Mouse (Mus musculus) layer of hippocampus, adult 18-20 months (tissue): ENCODE data around the gene Gopc. TPM values are rescaled to one million over a fixed set of nuclear protein-coding genes. Genes with fewer than 3 reads are reported as not detected.
A peak's percentile ranks its signal among the peaks of the same experiment; 100 is the strongest.
"Not testable (repeated sequence)": the region's sequence is repeated elsewhere in the genome, so short reads cannot be mapped to it uniquely, and the experiment has no call there.

ENCODE experiments used
- DNase-seq, 2 experiments: peaks; one replicate each; pipeline ENCODE4 v3.0.0; 2022; ENCODE audit warnings: low spot score in 2 of 2
- total RNA-seq, 2 experiments: library from RNA; stranded (reverse); gene quantifications; 2 replicates each; pipeline ENCODE4 v1.2.3; 2021

Gene Gopc
- total RNA-seq, 2 experiments from 2014 or later, result 35.4 to 36.5 TPM

GRCm38 (mm10) chr10:52388922-52389430 lies 7.1 kb upstream of the Gopc start, which contains the start of gene Nepn:
Gene Nepn (plus strand): TSS chr10:52388972.
- DNase-seq, result no peak

GRCm38 (mm10) chr10:52387192-52387591 lies 5.3 kb upstream of the Gopc start:
- DNase-seq, result no peak

- peak; percentile 20 to 72 for DNase-seq
Measured at GRCm38 (mm10) chr10:52384823-52385610, 3.1 kb upstream of the Gopc start.

GRCm38 (mm10) chr10:52383522-52383921 lies 1.6 kb upstream of the Gopc start:
- DNase-seq, result no peak

DNA sequence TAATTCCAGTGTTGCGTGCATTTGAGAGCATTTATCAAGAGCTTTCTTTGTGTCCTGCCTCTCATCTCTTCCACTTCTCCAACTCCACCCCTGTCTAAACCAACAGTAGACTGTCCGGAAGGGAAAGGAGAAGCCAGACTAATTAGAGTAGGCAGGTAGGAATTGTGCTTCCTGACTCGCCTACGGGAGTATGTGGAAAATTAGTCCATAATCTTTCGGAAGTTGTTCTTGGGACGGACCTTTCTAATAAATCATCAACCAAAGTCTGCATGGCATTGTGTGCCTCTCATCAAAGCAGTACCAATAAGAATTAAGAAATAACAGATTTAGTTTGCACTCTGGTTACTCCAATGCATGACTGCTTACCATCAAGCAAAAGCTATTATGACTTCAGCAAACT lies 1.1 kb upstream of the Gopc start:
- DNase-seq, result no peak

- DNase-seq, result peak; percentile 14 to 49
Measured at GRCm38 (mm10) chr10:52381321-52381801, 563 bp downstream of the Gopc start.

GRCm38 (mm10) chr10:52377813-52378212 lies 4.1 kb downstream of the Gopc start:
- DNase-seq, result no peak

- DNase-seq, result no peak
Measured at GRCm38 (mm10) chr10:52376422-52376821, 5.5 kb downstream of the Gopc start.

- no peak for DNase-seq
Measured at GRCm38 (mm10) chr10:52374651-52375050, 7.3 kb downstream of the Gopc start.

DNA sequence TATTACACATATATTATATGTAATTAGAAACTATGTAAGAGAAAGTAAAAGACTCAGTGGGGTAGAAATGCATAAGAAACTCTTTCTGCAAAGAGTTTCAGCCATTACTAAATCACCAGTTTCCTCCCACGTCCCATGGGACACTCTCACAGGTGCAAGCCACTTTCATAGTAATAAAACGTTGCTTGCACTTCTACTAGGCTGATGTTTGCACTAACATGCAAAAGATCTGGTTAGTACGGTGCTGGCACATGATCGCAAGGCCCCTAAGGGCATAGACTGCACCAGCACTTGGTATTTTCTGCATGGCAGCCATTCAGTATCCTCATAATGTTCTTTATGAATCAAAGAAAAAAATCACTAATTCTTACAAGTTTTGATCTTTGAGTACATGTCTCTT lies 8.1 kb downstream of the Gopc start:
- DNase-seq, result no peak

- no peak for DNase-seq
Measured at GRCm38 (mm10) chr10:52368376-52368775, 13.5 kb downstream of the Gopc start.

DNA sequence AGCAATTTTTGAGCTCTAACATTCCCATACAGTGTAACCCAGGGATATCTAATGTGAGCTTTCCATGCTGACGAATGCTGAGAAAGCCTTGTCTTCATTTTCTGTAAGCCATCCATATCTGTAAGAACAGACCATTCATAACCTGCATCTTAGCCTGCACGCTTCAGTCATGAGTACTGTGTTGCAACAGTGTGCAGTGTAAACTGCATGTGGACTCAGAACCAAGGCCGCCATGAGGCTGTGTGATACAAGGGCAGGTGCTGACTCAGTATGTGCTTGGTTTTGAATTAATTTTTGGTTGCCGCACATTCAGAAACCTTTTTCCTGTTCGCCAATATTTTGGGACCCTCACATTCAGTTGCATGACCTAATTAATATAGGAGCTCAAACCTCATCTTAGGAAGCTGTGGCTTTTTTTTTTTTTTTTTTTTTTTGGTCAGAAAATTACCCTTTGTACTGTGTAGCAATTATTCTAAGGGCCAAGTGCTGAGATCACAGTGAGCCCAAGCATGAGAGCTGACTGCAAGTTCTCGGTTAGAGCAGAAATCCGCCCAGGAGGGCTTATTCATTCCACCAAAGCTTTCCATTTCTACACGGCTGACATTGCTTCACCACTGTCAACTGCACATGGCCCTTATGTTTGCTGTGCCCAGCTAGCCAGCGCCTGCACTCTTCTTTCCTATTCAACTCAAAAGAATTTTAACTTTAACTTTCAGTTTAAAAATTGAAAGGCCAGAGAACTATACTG lies 20.9 kb downstream of the Gopc start:
- DNase-seq, result no peak

- no peak for DNase-seq
Measured at GRCm38 (mm10) chr10:52360241-52360735, 21.6 kb downstream of the Gopc start.

DNA sequence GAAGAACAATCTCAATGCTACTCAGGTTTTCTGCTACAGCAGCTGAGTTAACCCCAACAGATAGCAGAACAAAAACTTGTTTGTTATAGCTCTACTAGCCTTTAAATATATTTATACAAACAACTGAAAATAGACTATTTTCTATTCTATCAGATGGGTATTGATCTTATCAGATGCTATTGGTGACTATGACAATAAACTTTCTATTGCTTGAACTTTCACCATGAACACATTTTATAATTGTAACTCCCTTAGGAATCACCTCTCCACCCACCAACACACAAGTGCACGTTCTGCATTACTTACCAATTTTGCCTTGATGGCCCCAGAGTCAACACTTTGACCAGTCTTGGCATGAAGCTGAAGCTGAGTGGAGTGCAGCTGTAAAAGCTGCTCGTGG lies 23.5 kb downstream of the Gopc start, which contains the start of gene Gm26741:
Gm26741 (plus strand) TSS at position 301 of the 400 bp plus-strand sequence.
- no peak for DNase-seq

DNA sequence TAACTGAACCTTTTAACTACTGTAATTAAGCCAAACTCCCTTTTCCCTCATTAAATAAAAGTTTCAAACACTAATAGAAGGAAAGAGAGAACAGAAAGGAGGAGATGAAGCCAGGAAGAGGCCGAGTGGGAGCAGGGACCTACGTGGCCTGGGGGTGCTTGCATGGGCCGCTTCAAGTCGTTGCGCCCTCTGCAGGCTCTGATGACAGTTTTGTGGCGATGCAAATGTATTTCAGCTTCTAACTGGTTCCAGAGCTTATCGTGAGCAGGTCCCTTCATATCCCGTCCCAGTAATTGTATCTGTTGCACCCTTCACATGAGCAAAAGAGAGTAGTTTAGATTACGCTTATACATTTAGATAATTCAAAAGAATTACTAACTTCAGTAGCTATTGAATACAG lies 28.7 kb downstream of the Gopc start:
- DNase-seq, result no peak

DNA sequence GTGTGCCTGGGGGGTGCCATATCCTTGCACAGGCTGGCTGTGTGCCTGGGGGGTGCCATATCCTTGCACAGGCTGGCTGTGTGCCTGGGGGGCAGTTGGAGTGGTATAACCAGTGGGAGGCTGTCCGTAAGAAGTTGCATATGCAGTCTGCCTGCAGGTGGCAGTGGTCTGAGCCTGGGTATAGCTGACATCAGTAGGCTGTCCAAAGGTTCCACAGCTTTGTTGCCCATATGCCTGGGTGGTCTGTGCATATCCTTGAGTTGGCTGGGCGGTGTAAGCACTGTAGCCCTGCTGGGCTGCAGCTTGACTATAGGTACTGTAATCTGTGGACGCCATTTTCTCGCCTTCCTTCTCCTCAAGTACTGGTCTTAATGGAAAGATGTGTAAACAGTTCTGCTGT lies 38.6 kb downstream of the Gopc start:
- DNase-seq, result not testable (repeated sequence)

DNA sequence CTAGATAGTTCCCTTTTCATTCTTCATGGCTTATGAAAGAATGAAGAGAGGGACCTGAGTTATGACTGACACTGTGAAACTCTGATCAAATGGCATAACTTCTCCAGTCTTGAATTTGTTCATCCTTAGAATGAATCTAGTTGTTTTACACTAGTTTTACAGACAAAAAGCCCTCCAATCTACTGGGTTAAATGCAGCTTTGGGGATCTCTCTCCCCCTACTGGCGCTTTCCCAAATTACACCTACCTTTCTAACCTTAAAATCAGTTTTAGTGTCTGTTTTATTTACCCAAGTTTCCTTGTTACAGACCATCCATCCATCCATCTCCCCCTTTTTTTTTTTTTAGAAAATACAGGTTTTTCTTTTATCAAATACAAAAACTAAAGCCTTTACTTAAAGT lies 50.9 kb downstream of the Gopc start:
- peak; percentile 8 to 70 for DNase-seq

GRCm38 (mm10) chr10:52321918-52322317 lies 60.0 kb downstream of the Gopc start:
- DNase-seq, result peak in 1 of 2 experiments; percentile 31

GRCm38 (mm10) chr10:52319506-52320286 lies 62.2 kb downstream of the Gopc start:
- DNase-seq, result no peak

GRCm38 (mm10) chr10:52309196-52309595 lies 72.7 kb downstream of the Gopc start:
- DNase-seq, result no peak

GRCm38 (mm10) chr10:52304574-52304973 lies 77.3 kb downstream of the Gopc start:
- DNase-seq, result no peak
